Mouse (Mus musculus): ENCODE results near the gene Plcl1. TPM values are rescaled to one million over a fixed set of nuclear protein-coding genes. Genes with fewer than 3 reads are reported as not detected.

Plcl1 gene
- polyA plus RNA-seq, 1 experiment from 2014 or later = 1.1 TPM

DNA sequence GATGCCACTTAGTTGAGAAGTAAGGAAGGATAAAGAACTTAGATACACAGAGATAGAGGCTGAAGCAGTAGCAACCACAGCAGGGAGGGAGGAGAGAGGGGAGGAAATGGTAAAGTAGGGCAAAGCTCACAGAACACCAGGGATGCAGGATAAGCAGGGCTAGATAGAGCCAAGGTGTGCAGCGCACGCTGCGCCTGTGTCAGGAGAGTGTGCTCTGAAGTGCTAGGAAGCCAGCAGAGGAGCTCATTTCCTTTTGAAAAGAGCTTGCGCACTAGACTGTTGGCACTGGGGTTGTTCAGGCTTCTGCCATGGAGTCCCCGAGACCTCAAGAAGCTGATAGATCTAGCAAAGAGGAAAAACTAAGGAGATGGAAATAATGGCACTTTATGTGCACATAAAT is 40.6 kb downstream of the Plcl1 start:
- Histone ChIP-seq H3K27me3 (ENCODE audit: control insufficient read depth, insufficient read depth, low read length) (no peaks in the 10 kb centered on the region), H3K4me3 (ENCODE audit: low read depth, low read length) (no peak overlapping the region), H3K36me3 (ENCODE audit: control insufficient read depth, insufficient read depth, low read length) (no peaks in the 10 kb centered on the region), H3K9me3 (ENCODE audit: control insufficient read depth, low read length) (no peaks in the 10 kb centered on the region), H3K4me1 (ENCODE audit: control insufficient read depth, insufficient read depth, low read length) (no peaks in the 10 kb centered on the region), H3K27ac (replicated peaks; ENCODE audit: low read depth, low read length) (no peak overlapping the region), H3K4me2 (ENCODE audit: low read depth, severe bottlenecking) (no peak overlapping the region), H3K9ac (ENCODE audit: low read length) (no peak overlapping the region)
- DNase-seq (ENCODE audit: low spot score) (no peak), ATAC-seq (ENCODE audit: insufficient number of reproducible peaks, low FRiP score, low TSS enrichment, low read depth) (no peak)
- WGBS = 86% methylated on average over 5 of the region's 5 CpGs

DNA sequence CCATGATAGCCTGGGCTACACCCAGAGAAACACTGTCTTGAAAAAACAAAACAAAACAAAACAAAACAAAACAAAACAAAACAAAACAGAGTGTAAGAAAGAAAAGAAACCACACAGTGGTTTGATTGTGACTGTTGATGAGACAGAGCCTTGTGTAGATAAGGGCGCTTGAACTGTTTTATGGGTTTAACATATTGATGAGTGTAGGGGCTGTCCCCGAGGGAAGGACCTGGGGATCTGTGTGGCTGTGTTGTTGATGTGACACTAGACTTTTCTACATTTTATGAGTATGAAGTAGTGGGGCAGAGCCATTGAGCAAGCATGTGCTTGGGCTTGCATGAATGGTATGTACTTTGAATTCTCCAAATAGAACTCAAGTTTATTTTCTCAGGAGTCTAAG is 41.2 kb downstream of the Plcl1 start:
- Histone ChIP-seq H3K27ac (replicated peaks; ENCODE audit: low read depth, low read length) (no peak overlapping the region), H3K36me3 (ENCODE audit: control insufficient read depth, insufficient read depth, low read length) (no peaks in the 10 kb centered on the region), H3K4me3 (ENCODE audit: low read depth, low read length) (no peak overlapping the region), H3K4me1 (ENCODE audit: control insufficient read depth, insufficient read depth, low read length) (no peaks in the 10 kb centered on the region), H3K9ac (ENCODE audit: low read length) (no peak overlapping the region), H3K9me3 (ENCODE audit: control insufficient read depth, low read length) (no peaks in the 10 kb centered on the region), H3K4me2 (ENCODE audit: low read depth, severe bottlenecking) (no peak overlapping the region), H3K27me3 (ENCODE audit: control insufficient read depth, insufficient read depth, low read length) (no peaks in the 10 kb centered on the region)
- DNase-seq (ENCODE audit: low spot score) (no peak), ATAC-seq (ENCODE audit: insufficient number of reproducible peaks, low FRiP score, low TSS enrichment, low read depth) (no peak)
- 75% methylated on average over 2 of the region's 2 CpGs for WGBS

DNA sequence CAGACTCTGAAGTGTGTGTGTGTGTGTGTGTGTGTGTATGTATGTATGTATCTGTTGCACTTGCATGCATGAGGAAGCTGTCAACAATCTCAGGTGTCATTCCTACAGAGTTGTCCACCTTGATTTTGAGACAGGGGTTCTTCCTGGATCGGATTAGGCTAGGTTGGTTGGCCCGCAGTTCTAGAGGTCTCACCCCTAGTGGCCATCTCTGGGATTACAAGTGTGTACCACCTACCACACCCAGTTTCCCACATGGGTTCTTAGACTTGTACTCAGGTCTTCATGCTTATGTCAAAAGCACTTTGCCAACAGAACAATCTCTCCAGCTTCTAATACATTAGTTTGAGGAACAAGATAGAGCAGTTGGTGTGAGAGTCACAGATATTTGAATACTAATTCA is 41.9 kb downstream of the Plcl1 start:
- Histone ChIP-seq H3K27me3 (ENCODE audit: control insufficient read depth, insufficient read depth, low read length) (no peaks in the 10 kb centered on the region), H3K9ac (ENCODE audit: low read length) (no peak overlapping the region), H3K27ac (replicated peaks; ENCODE audit: low read depth, low read length) (no peak overlapping the region), H3K4me3 (ENCODE audit: low read depth, low read length) (no peak overlapping the region), H3K36me3 (ENCODE audit: control insufficient read depth, insufficient read depth, low read length) (no peaks in the 10 kb centered on the region), H3K4me2 (ENCODE audit: low read depth, severe bottlenecking) (no peak overlapping the region), H3K4me1 (ENCODE audit: control insufficient read depth, insufficient read depth, low read length) (no peaks in the 10 kb centered on the region), H3K9me3 (ENCODE audit: control insufficient read depth, low read length) (no peaks in the 10 kb centered on the region)
- 78% methylated on average over 2 of the region's 2 CpGs for WGBS
- ATAC-seq (ENCODE audit: insufficient number of reproducible peaks, low FRiP score, low TSS enrichment, low read depth) (no peak), DNase-seq (ENCODE audit: low spot score) (no peak)

DNA sequence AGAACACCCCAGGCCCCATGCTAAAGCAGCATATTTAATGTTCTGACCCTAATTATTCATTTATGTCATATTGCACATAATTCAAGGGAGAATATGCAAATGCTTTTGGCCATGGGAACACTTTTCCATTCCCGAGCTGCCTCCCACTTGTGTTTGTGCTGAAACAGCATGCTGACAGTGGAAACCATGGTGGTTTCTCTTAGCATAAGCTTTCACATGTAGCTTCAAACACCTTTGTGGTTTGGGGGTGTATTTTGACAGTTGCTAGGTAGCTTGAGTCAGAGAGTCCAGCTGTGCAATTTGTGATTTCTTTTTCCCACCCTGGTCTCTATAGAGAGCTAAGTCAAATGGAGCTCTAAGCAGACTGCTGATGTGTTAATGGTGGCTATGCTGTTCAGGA is 42.4 kb downstream of the Plcl1 start:
- Histone ChIP-seq H3K4me3 (ENCODE audit: low read depth, low read length) (no peak overlapping the region), H3K4me1 (ENCODE audit: control insufficient read depth, insufficient read depth, low read length) (no peaks in the 10 kb centered on the region), H3K9me3 (ENCODE audit: control insufficient read depth, low read length) (no peaks in the 10 kb centered on the region), H3K4me2 (ENCODE audit: low read depth, severe bottlenecking) (no peak overlapping the region), H3K36me3 (ENCODE audit: control insufficient read depth, insufficient read depth, low read length) (no peaks in the 10 kb centered on the region), H3K27ac (replicated peaks; ENCODE audit: low read depth, low read length) (no peak overlapping the region), H3K27me3 (ENCODE audit: control insufficient read depth, insufficient read depth, low read length) (no peaks in the 10 kb centered on the region), H3K9ac (ENCODE audit: low read length) (no peak overlapping the region)
- DNase-seq (ENCODE audit: low spot score) (no peak), ATAC-seq (ENCODE audit: insufficient number of reproducible peaks, low FRiP score, low TSS enrichment, low read depth) (no peak)
- WGBS = 91% methylated on average over 1 of the region's 1 CpGs

DNA sequence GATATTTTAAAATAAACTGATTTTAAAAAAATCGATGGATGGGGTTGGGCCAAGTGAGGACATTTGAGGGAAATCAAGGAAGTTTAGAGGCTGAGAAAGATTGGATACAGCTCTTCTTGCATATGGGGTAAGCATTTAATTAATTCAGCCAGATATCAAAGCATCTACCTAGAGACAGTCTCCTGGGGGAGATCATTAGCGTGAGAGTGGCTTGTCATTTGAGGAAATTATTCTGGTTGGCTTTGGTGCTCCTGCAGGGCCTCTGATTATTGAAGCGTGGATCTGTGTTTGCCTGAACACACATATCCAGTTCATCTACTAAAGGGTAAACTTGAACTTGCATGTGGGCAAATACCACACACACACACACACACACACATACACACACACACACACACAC is 44.1 kb downstream of the Plcl1 start:
- H3K4me3 ChIP-seq (ENCODE audit: low read depth, low read length) = no peak overlapping the region
- H3K27me3 ChIP-seq (ENCODE audit: control insufficient read depth, insufficient read depth, low read length) = no peaks in the 10 kb centered on the region
- WGBS = 83% methylated on average over 3 of the region's 3 CpGs
- no peaks in the 10 kb centered on the region for H3K9me3 ChIP-seq (ENCODE audit: control insufficient read depth, low read length)
- H3K9ac ChIP-seq (ENCODE audit: low read length) = no peak overlapping the region
- no peak overlapping the region for H3K27ac ChIP-seq (replicated peaks; ENCODE audit: low read depth, low read length)
- H3K36me3 ChIP-seq (ENCODE audit: control insufficient read depth, insufficient read depth, low read length) = no peaks in the 10 kb centered on the region
- ATAC-seq (ENCODE audit: insufficient number of reproducible peaks, low FRiP score, low TSS enrichment, low read depth) (no peak), DNase-seq (ENCODE audit: low spot score) (no peak)
- H3K4me2 ChIP-seq (ENCODE audit: low read depth, severe bottlenecking) = no peak overlapping the region
- H3K4me1 ChIP-seq (ENCODE audit: control insufficient read depth, insufficient read depth, low read length) = no peaks in the 10 kb centered on the region

DNA sequence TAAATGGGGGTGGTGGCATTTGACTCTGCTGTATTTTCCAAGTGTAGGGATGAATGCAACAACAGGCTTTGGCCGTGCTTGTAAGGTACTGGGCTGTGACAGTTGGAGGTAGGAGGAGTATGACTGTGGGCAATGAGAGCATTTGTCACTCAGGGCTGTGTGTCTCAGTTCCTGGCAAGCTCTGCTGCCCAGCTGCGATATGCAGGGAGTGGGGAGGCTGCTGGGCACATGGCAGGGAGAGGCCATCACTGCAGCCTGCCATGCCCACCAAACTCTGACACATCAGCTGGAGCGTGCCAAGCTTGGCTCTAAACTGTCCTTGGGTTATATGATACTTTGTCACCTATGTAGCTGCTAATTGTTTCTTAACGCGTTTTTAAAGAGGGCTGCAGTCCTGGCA is 48.4 kb downstream of the Plcl1 start:
- Histone ChIP-seq H3K27me3 (ENCODE audit: control insufficient read depth, insufficient read depth, low read length) (no peaks in the 10 kb centered on the region), H3K9ac (ENCODE audit: low read length) (no peak overlapping the region), H3K4me1 (ENCODE audit: control insufficient read depth, insufficient read depth, low read length) (no peaks in the 10 kb centered on the region), H3K9me3 (ENCODE audit: control insufficient read depth, low read length) (no peaks in the 10 kb centered on the region), H3K27ac (replicated peaks; ENCODE audit: low read depth, low read length) (no peak overlapping the region), H3K4me2 (ENCODE audit: low read depth, severe bottlenecking) (no peak overlapping the region), H3K36me3 (ENCODE audit: control insufficient read depth, insufficient read depth, low read length) (no peaks in the 10 kb centered on the region), H3K4me3 (ENCODE audit: low read depth, low read length) (no peak overlapping the region)
- WGBS = 73% methylated on average over 5 of the region's 5 CpGs
- DNase-seq (ENCODE audit: low spot score) = no peak
- ATAC-seq (ENCODE audit: insufficient number of reproducible peaks, low FRiP score, low TSS enrichment, low read depth) = no peak

DNA sequence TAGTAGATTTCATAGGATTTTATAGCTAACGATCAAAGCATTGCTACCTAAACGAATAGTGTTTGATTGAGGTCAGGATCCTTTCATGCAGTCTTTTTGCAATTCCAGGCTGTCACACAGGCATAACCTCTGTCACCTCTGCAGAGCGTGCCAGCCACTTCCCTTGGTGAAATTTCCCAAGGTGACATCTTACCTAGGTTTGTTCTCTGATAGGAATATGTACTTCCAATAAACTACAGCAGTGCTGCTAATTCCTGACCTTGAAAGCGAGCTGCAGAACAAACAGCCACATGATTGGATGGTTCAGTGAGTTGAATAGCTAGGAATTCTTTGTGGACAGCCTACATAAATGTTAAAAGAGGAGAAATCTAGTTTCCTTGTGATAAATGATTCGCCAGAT is 56.6 kb downstream of the Plcl1 start:
- WGBS = 81% methylated on average over 5 of the region's 5 CpGs

DNA sequence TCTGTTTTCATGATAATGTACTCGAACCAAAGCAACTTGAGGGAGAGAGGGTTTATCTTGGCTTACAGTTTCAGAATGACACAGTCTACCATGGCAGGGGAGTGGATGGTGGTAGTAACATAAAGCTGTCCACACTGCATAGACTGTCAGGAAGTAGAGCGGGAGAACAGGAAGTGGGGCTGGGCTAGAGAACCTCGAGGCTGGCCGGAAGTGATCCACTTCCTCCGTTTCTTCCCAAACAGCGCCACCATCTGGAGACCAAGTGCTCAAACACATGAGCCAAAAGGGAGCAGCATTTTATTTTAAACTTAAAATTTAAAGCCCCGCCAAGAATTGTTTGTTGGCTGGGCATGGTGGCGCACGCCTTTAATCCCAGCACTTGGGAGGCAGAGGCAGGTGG is 68.0 kb downstream of the Plcl1 start:
- H3K36me3 ChIP-seq (ENCODE audit: control insufficient read depth, insufficient read depth, low read length) = no peaks in the 10 kb centered on the region
- no peaks in the 10 kb centered on the region for H3K9me3 ChIP-seq (ENCODE audit: control insufficient read depth, low read length)
- H3K27ac ChIP-seq (replicated peaks; ENCODE audit: low read depth, low read length) = no peak overlapping the region
- no peaks in the 10 kb centered on the region for H3K4me1 ChIP-seq (ENCODE audit: control insufficient read depth, insufficient read depth, low read length)
- H3K4me2 ChIP-seq (ENCODE audit: low read depth, severe bottlenecking) = no peak overlapping the region
- no peak for DNase-seq (ENCODE audit: low spot score)
- no peak for ATAC-seq (ENCODE audit: insufficient number of reproducible peaks, low FRiP score, low TSS enrichment, low read depth)
- H3K27me3 ChIP-seq (ENCODE audit: control insufficient read depth, insufficient read depth, low read length) = no peaks in the 10 kb centered on the region
- H3K4me3 ChIP-seq (ENCODE audit: low read depth, low read length) = no peak overlapping the region
- WGBS = 79% methylated on average over 9 of the region's 9 CpGs
- H3K9ac ChIP-seq (ENCODE audit: low read length) = no peak overlapping the region

More for the DNA sequence above, 56.6 kb downstream of the Plcl1 start:
- no peak for DNase-seq (ENCODE audit: low spot score)
- no peaks in the 10 kb centered on the region for H3K9me3 ChIP-seq (ENCODE audit: control insufficient read depth, low read length)
- H3K4me2 ChIP-seq (ENCODE audit: low read depth, severe bottlenecking) = no peak overlapping the region
- H3K4me1 ChIP-seq (ENCODE audit: control insufficient read depth, insufficient read depth, low read length) = no peaks in the 10 kb centered on the region
- ATAC-seq (ENCODE audit: insufficient number of reproducible peaks, low FRiP score, low TSS enrichment, low read depth) = no peak
- H3K27me3 ChIP-seq (ENCODE audit: control insufficient read depth, insufficient read depth, low read length) = no peaks in the 10 kb centered on the region
- no peaks in the 10 kb centered on the region for H3K36me3 ChIP-seq (ENCODE audit: control insufficient read depth, insufficient read depth, low read length)
- no peak overlapping the region for H3K9ac ChIP-seq (ENCODE audit: low read length)
- no peak overlapping the region for H3K4me3 ChIP-seq (ENCODE audit: low read depth, low read length)
- H3K27ac ChIP-seq (replicated peaks; ENCODE audit: low read depth, low read length) = no peak overlapping the region

DNA sequence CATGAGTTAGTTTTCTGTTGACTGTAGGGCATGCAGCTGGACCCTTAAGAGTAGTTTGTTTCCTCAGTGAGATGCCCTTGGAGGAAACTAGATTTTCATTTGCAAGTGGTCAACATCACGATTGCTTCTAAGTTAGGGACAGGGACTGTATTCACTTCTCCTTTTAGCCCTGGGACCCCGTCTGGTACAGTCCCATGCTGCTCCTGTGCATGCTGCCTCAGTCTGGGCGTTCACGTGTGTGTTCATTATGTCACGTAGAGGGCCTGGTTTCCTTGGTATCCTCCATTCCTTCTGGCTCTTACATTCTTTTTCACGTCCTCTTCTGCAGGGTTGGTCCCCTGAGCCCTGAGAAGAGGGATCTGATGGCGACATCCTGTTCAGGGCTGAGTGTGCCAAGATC is 69.3 kb downstream of the Plcl1 start:
- no peaks in the 10 kb centered on the region for H3K9me3 ChIP-seq (ENCODE audit: control insufficient read depth, low read length)
- H3K36me3 ChIP-seq (ENCODE audit: control insufficient read depth, insufficient read depth, low read length) = no peaks in the 10 kb centered on the region
- ATAC-seq (ENCODE audit: insufficient number of reproducible peaks, low FRiP score, low TSS enrichment, low read depth) (no peak), DNase-seq (ENCODE audit: low spot score) (no peak)
- H3K4me2 ChIP-seq (ENCODE audit: low read depth, severe bottlenecking) = no peak overlapping the region
- no peaks in the 10 kb centered on the region for H3K27me3 ChIP-seq (ENCODE audit: control insufficient read depth, insufficient read depth, low read length)
- no peak overlapping the region for H3K27ac ChIP-seq (replicated peaks; ENCODE audit: low read depth, low read length)
- no peak overlapping the region for H3K9ac ChIP-seq (ENCODE audit: low read length)
- 92% methylated on average over 7 of the region's 7 CpGs for WGBS
- H3K4me3 ChIP-seq (ENCODE audit: low read depth, low read length) = no peak overlapping the region
- H3K4me1 ChIP-seq (ENCODE audit: control insufficient read depth, insufficient read depth, low read length) = no peaks in the 10 kb centered on the region

All from limb, embryonic 11.5 days (tissue).